Mouse (Mus musculus): ENCODE measurements around the gene Braf. TPM values are rescaled to one million over a fixed set of nuclear protein-coding genes. Genes with fewer than 3 reads are reported as not detected.

Gene Braf
- 4.8 TPM for polyA plus RNA-seq (2014; fragmentation: Illumina TruSeq; extraction: RNeasy Lipid Tissue Mini Kit (QIAGEN cat#74804); ENCODE audit: insufficient read depth, low read depth, low replicate concordance)

DNA sequence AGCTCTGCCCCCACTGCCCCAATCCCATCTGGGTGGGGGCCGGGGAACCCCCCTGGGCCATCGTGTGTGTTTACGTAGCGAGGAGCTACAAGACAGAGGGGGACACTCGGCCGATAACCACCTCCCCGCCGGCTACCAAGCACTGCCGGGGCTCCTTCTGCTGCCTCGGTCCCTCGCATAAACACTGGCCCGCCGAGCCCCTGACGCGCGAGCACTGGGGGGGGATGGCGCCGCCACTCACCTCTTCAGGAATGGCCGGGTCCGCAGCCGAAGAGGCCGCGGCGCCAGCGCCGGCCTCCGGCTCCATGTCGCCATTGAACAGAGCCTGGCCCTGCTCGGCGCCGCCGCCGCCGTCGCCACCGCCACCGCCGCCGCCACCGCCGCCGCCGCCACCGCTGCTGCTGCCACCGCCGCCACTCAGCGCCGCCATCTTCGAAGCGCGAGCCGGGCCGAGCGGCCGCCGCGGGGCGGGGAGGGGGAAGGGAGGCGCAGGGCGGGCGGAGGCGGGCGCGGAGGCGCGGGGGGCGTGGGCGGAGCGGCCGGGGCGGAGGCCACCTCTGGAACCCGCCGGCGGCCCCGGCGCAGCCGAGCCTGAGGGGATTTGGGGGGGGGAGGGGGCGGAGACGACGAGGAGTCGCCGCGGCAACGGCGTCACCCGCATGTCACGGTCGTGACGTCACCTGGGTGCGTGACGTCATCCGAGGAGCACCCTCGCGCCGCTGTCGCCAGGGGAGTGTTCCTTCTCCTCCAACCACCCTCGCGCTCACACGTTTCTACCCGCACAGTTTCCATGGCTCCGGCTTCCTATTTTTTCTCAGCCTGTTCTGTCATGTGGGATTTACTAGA, at the start of gene Braf:
Braf (minus strand) TSS at position 598 of the 846 bp plus-strand sequence.

DNA sequence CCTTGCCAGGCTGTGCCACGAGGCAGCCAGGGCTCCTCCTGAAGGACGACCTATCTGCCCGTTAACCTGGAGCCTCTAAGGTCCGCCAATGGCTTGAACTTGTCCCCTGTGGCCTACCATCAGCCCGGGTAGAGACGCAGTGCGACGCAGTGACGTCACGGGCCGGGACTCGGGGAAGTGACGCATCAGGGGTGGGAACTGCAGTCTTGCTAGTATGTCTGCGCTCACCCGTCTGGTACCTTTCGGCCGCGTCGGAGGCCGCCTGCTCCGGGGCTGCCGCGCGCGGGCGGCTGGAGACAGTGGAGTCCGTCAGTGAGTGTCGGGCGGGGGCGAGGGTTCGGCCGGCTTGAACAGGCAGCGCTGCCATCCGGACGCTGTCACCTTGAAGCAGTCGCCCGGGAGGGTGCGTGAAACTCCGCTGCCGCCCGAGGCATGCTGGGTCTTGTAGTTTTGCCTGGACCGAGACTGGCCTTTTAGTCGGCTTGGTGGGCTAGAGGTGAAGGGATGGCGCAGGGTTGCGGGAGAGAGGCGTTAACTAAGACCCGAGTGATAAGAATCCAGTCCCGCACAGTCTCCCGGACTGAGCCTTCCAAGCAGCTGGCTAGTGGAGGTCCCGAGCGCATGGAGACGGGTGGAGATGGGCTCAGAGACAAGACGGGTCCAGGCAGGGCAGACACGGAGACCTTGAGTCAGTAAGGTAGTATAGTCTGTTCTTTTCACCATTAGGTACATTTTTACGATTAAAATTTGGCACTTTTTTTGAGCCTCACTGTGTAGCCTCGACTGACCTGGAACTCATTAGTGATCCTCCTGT, 132.7 kb downstream of the Braf start, which contains the start of gene Ndufb2:
Ndufb2 (plus strand) TSS at position 174 of the 814 bp plus-strand sequence.

DNA sequence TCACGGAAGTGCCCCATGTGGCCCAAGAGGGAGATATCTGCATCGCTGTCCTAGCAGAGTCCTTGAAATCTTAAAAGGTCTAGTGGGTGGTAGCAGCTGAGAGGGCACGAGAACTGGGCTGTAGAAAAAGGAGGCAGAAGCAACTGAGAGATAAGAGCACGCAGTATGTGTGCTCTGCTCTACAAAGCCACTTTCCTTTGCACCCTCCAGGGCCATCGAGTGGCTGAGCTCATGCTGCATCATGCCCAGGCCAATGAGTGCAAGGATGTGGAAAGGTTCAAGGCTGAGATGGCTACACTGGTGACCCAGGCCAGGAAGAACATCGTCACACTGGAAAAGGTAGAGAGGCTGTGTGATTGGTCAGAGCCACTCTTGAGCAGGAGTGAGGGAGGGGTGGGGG, 139.7 kb downstream of the Braf start, which contains the start of gene Gm42420:
Gm42420 (plus strand) TSS at position 237 of the 400 bp plus-strand sequence.

DNA sequence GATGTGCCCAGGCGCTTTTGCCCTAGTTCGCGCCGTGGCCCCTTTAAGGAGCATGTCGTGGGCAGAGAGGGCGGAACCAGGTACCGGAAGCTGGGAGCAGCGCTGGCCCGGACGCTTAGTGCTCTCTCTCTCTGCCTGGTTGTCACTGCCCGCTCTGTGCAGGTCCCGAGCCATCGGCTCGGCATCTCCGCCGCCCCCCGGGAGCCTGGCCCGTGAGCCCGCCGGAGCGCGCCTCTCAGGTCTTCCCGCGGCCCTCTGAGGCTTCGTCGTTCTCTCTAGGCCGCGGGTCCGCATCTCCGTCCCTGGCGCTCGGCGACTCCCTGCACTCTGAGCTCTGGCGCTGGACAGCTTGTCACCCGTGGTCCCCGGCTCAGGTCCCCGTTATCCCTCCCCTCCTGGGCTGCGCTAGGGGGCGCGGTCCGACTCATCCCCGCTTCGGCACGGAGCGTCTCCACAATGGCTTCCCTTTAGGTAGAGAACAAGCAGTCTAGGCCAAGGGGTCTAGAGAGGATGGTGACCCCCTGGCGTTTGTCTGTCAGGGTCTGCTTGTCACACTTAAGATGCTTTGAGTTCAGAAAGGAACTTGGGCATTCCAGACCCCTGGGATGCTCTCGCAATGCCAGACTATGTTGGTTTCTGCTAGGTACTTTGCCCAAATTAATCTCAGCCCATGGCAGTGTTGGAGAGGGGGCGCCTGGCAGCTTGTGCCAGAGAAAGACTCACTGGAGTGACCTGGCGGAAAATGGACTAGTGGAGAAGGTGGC, 151.3 kb downstream of the Braf start, which contains the start of gene Adck2:
Adck2 (plus strand) TSS at position 83 of the 764 bp plus-strand sequence.

DNA sequence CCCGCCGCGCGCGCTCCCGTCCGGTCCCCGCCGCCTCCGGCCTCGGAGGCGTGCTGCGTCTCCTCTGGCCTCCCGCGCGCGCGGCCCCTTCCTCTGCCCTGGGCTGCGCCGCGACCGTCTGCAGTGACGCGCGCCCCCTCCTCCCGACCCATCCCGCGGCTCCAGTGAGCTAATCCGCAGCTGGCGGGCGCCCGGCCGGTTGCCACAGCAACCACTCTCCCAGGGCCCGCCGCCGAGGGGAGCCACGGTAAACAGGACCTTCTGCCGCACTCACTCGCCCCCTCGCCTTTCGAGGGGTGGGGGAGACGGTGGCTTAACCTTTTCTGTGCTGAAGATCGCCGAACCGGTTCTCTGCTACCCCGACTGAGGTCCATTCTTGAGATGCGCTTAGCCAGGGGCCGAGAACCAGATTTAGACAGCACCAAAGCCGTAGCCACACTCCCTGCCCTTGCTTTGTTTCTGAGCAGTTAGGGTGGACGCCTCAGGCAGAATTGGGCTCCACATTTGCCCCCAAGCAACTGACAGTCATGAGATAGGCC, 167.5 kb downstream of the Braf start, which contains the start of gene Dennd2a:
Dennd2a (minus strand) TSS at position 145 of the 539 bp plus-strand sequence.

Other genes with a start within 250 kb of the Braf start
- 8.2 TPM for gene Dennd2a, start 167.6 kb downstream of the Braf start, polyA plus RNA-seq (2014; fragmentation: Illumina TruSeq; extraction: RNeasy Lipid Tissue Mini Kit (QIAGEN cat#74804); ENCODE audit: insufficient read depth, low read depth, low replicate concordance)
- gene Adck2, start 151.6 kb downstream of the Braf start, polyA plus RNA-seq (2014; fragmentation: Illumina TruSeq; extraction: RNeasy Lipid Tissue Mini Kit (QIAGEN cat#74804); ENCODE audit: insufficient read depth, low read depth, low replicate concordance) = 13.5 TPM
- gene Gm42420, start 139.7 kb downstream of the Braf start, polyA plus RNA-seq (2014; fragmentation: Illumina TruSeq; extraction: RNeasy Lipid Tissue Mini Kit (QIAGEN cat#74804); ENCODE audit: insufficient read depth, low read depth, low replicate concordance) = 1.8 TPM
- 196 TPM for gene Ndufb2, start 132.9 kb downstream of the Braf start, polyA plus RNA-seq (2014; fragmentation: Illumina TruSeq; extraction: RNeasy Lipid Tissue Mini Kit (QIAGEN cat#74804); ENCODE audit: insufficient read depth, low read depth, low replicate concordance)
- 112 TPM for gene Mrps33, start 85.5 kb upstream of the Braf start, polyA plus RNA-seq (2014; fragmentation: Illumina TruSeq; extraction: RNeasy Lipid Tissue Mini Kit (QIAGEN cat#74804); ENCODE audit: insufficient read depth, low read depth, low replicate concordance)
- gene Tmem178b, start 147.8 kb upstream of the Braf start, polyA plus RNA-seq (2014; fragmentation: Illumina TruSeq; extraction: RNeasy Lipid Tissue Mini Kit (QIAGEN cat#74804); ENCODE audit: insufficient read depth, low read depth, low replicate concordance) = 0.24 TPM